Mouse (Mus musculus) stomach, embryonic 16.5 days (tissue): ENCODE data around the gene Rccd1. TPM values are rescaled to one million over a fixed set of nuclear protein-coding genes. Genes with fewer than 3 reads are reported as not detected.
A peak's percentile ranks its signal among the peaks of the same experiment; 100 is the strongest.

Experiments used
- ATAC-seq: fragments of 200-750 bp; cut with Nextera tagmentation; 2 replicates; pipeline ENCODE4 v1.8.0; 2017; ENCODE audit warnings: moderate number of reproducible peaks, moderate TSS enrichment; ENCODE audit not compliant: insufficient read depth, low FRiP score
- H3K27ac ChIP-seq: fragments of 300-500 bp; sonication (generic); 2 replicates; pipeline ENCODE4 v1.5.1; 2014; ENCODE audit warnings: low read length
- H3K27me3 ChIP-seq: fragments of 300-500 bp; sonication (generic); 2 replicates; pipeline ENCODE4 v1.6.1; 2014; ENCODE audit warnings: low read length, control low read depth, mixed read lengths; ENCODE audit not compliant: control insufficient read depth, insufficient read depth
- H3K36me3 ChIP-seq: fragments of 300-500 bp; sonication (generic); 2 replicates; pipeline ENCODE4 v1.6.1; 2014; ENCODE audit warnings: low read length; ENCODE audit not compliant: control insufficient read depth, insufficient read depth
- H3K4me1 ChIP-seq: fragments of 300-500 bp; sonication (generic); 2 replicates; pipeline ENCODE4 v1.6.1; 2014; ENCODE audit warnings: low read length, control low read depth, mixed read lengths; ENCODE audit not compliant: control insufficient read depth, insufficient read depth
- H3K4me2 ChIP-seq: fragments of 300-500 bp; sonication (generic); 2 replicates; pipeline ENCODE4 v1.6.1; 2014; ENCODE audit warnings: low read depth, low read length, mixed read lengths
- H3K4me3 ChIP-seq: fragments of 300-500 bp; sonication (generic); replicated peaks from 2 replicates; pipeline ENCODE4 v1.5.1; 2014; ENCODE audit warnings: mild to moderate bottlenecking, low read length
- H3K9ac ChIP-seq: fragments of 300-500 bp; sonication (generic); 2 replicates; pipeline ENCODE4 v1.6.1; 2014; ENCODE audit warnings: low read length
- H3K9me3 ChIP-seq: fragments of 300-500 bp; sonication (generic); replicated peaks from 2 replicates; pipeline ENCODE4 v1.6.1; 2016; ENCODE audit warnings: low read length, control low read depth; ENCODE audit not compliant: control insufficient read depth
- WGBS: fragments of 180-500 bp; shearing (Covaris S2); extraction: QIAGEN DNeasy Blood & Tissue Kit; methylation state at CpG from one replicate; pipeline ENCODE4 v1.1.7; 2014; 5-methylcytosine and 5-hydroxymethylcytosine counted together
- polyA plus RNA-seq: library from polyadenylated mRNA; unstranded; fragments of >200 nt; fragmentation: Nextera tagmentation; extraction: Ambion mirVana; gene quantifications from 2 replicates; pipeline ENCODE4 v1.2.1, GENCODE M21; 2015

Gene Rccd1
- polyA plus RNA-seq, 1 experiment from 2014 or later = 11.7 TPM

DNA sequence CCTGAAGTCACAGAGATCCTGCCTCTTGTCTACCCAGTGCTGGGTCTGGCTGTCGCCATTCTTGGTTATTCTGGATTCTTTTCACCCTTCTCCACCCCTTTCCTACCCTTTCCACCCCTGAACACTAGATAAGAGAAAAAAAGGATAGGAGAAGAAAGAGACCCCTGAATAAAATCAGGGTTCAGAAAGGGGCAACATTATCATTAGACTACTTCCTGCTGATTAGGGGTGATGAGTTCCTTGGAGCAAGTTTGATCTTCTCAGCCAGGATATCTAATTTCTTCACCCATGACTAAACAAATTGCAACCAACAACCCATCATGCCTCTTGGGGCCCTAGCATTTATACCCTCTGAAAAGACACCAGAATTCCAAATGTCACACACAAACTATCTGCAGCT, 56.5 kb downstream of the Rccd1 start:
- H3K4me2 ChIP-seq = no peak overlapping the region
- ATAC-seq = no peak
- no peak overlapping the region for H3K27ac ChIP-seq
- H3K9me3 ChIP-seq = no peaks in the 10 kb centered on the region
- H3K4me3 ChIP-seq = no peak overlapping the region
- 0 out of 2 replicates have a peak, but pooled peaks cover 4% of the 10 kb centered on the region for H3K4me1 ChIP-seq
- H3K36me3 ChIP-seq = peaks cover 22% of the 10 kb centered on the region; the same call in 1 of the 2 replicates
- no peaks in the 10 kb centered on the region for H3K27me3 ChIP-seq
- no peak overlapping the region for H3K9ac ChIP-seq
- 62% methylated on average over 1 of the region's 1 CpGs for WGBS

DNA sequence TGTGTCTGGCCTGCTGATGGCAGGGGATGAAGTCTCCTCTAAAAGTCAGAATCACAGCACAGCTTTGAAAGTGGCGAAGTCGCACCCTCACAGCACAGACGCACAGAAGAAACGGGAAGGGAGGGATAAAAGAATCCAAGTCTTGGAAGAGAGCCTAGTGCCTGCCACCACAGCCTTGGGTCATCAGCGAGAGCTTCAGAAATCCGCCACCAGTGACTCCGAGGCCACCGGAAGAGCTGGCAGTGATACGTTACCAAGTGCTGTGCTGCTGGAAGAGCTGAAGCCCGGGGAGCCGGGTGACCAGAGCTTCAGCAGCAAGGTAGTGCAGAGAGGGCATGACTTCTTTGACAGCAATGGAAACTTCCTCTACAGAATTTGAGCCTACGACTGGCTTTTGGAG, 59.6 kb downstream of the Rccd1 start:
- no peaks in the 10 kb centered on the region for H3K27me3 ChIP-seq
- no peak overlapping the region for H3K4me3 ChIP-seq
- no peak for ATAC-seq
- H3K36me3 ChIP-seq = peaks cover 22% of the 10 kb centered on the region; the same call in 1 of the 2 replicates
- no peaks in the 10 kb centered on the region for H3K9me3 ChIP-seq
- H3K4me1 ChIP-seq = peaks cover 10% of the 10 kb centered on the region
- WGBS = 95% methylated on average over 12 of the region's 12 CpGs
- no peak overlapping the region for H3K27ac ChIP-seq
- no peak overlapping the region for H3K4me2 ChIP-seq
- no peak overlapping the region for H3K9ac ChIP-seq

DNA sequence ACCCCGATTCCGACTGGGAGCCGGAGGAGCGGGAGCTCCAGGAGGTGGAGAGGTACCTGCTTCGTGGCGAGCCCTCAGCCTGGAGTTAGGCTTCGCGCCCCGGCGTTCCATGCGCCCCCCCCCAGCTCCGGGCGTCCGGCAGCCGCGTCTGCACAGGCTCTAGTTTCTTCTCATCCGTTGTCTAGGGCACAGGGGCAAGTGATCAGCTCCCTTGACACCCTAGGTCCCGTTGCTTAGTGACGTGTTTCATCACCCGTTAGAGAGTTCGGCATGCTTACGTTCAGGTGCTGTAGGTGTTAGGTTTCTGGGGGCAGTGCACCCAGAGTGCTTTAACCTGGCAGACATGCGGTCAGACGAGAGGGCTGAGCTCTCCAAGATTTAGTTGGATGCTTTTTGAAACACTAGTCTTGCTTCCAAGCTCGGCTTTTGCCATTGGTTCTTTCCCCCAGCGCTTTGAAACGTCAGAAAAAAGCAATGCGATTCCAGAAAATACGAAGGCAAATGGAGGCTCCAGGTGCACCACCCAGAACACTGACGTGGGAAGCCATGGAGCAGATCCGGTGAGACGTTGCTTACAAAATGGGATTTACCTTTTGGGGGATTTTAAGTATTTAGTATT, 62.8 kb downstream of the Rccd1 start:
- under 1% methylated on average over 32 of the region's 32 CpGs for WGBS
- H3K4me3 ChIP-seq = peak overlapping the region; percentile 74
- no peaks in the 10 kb centered on the region; the same call in 1 of the 2 replicates for H3K27me3 ChIP-seq
- peak overlapping the region; percentile 86 for H3K4me2 ChIP-seq
- peak overlapping the region; percentile 86 for H3K9ac ChIP-seq
- H3K27ac ChIP-seq = peak overlapping the region; percentile 80
- H3K36me3 ChIP-seq = peaks cover 15% of the 10 kb centered on the region; the same call in 1 of the 2 replicates
- peak; percentile 42 for ATAC-seq
- H3K4me1 ChIP-seq = peaks cover 10% of the 10 kb centered on the region
- no peaks in the 10 kb centered on the region for H3K9me3 ChIP-seq

DNA sequence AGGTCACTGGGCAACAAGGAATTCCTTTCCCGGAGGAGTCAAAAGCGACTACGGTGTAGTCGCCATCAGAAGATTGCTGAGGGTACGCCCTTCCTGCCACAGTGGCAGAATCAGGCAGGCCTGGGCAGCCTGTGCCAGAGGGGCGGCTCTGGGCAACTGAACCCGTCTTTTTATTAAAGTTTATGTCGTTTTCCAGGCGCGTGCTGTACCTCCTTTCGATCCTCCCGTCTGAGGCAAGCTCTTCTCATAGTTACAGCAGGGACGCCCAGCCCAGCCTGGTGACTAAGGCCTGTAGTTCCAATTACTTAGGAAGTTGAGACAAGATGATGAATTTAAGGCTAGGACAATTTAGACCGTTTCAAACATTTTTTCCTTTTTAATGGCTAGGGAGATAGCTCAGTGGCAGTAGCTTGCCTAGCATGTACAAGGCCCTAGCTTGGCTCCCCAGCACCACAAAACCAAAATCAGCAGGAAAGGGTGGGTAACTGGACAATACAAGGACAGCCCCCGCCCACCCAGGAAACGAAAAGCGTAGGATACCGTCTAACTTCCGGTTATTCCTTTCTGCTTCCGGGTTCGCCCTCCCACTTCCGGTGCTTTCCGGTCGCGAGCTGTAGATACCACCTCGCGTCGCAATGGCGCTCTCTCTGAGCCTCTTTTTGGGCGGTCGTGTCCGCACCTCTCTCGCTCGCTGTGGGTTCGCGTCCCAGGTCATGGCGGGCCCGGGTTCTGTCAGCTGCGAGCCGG, 63.5 kb downstream of the Rccd1 start, which contains the start of gene Ngrn:
TSS of gene Ngrn (plus strand) at position 591 of the 747 bp plus-strand sequence.
- Histone ChIP-seq H3K36me3 (peaks cover 10% of the 10 kb centered on the region; the same call in 1 of the 2 replicates), H3K9ac (peak within 1 kb of the TSS; percentile 86), H3K4me1 (peaks cover 10% of the 10 kb centered on the region), H3K27ac (peak within 1 kb of the TSS; percentile 80), H3K9me3 (no peaks in the 10 kb centered on the region), H3K4me3 (peak within 1 kb of the TSS; percentile 74), H3K27me3 (no peaks in the 10 kb centered on the region; the same call in 1 of the 2 replicates), H3K4me2 (peak within 1 kb of the TSS; percentile 86)
- peak; percentile 90 for ATAC-seq
- WGBS = 24% methylated on average over 40 of the region's 40 CpGs

DNA sequence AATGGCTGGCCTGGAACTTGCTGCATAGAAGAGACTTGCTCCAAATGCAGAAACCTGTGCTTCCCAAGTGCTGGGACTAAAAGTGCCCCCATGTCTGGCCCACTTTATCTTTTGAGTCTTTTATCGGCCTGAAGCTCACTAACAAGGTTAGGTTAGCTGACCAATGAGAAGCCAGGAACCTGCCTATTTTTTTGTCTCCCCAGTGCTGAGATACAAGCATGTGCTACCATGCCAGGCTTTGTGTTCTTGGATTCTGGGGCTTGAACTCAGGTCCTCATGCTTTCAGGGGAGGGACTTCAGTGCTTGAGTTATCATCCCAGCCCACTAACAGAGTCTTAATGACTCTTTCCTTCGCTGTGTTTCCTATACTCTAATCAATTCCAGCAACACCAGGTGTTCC, 66.5 kb downstream of the Rccd1 start:
- Histone ChIP-seq H3K4me1 (peaks cover 10% of the 10 kb centered on the region), H3K4me3 (no peak overlapping the region), H3K9me3 (no peaks in the 10 kb centered on the region), H3K27me3 (no peaks in the 10 kb centered on the region; the same call in none of the 2 replicates), H3K27ac (no peak overlapping the region), H3K4me2 (no peak overlapping the region), H3K9ac (no peak overlapping the region), H3K36me3 (no peaks in the 10 kb centered on the region)
- ATAC-seq = no peak
- 53% methylated on average over 2 of the region's 2 CpGs for WGBS

DNA sequence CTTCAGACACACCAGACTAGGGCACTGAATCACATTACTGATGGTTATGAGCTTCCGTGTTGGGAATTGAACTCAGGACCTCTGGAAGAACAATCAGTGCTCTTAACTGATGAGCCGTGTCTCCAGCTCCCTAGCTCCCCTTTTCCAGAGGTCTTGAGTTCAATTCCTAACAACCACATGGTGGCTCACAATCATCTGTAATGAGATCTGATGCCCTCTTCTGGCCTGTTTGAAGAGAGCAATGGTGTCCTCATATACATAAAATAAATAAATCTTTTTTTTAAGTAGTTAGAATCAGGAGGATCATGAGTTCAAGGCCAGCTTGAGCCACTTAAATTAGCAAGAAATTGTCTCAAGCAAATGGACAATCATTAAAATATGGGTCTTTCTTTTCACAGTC, 68.3 kb downstream of the Rccd1 start:
- Histone ChIP-seq H3K4me3 (no peak overlapping the region), H3K4me1 (peaks cover 5% of the 10 kb centered on the region; the same call in 1 of the 2 replicates), H3K27ac (no peak overlapping the region), H3K9me3 (no peaks in the 10 kb centered on the region), H3K27me3 (no peaks in the 10 kb centered on the region; the same call in none of the 2 replicates), H3K4me2 (no peak overlapping the region), H3K36me3 (no peaks in the 10 kb centered on the region), H3K9ac (no peak overlapping the region)
- WGBS = 73% methylated on average over 2 of the region's 2 CpGs
- ATAC-seq = no peak

DNA sequence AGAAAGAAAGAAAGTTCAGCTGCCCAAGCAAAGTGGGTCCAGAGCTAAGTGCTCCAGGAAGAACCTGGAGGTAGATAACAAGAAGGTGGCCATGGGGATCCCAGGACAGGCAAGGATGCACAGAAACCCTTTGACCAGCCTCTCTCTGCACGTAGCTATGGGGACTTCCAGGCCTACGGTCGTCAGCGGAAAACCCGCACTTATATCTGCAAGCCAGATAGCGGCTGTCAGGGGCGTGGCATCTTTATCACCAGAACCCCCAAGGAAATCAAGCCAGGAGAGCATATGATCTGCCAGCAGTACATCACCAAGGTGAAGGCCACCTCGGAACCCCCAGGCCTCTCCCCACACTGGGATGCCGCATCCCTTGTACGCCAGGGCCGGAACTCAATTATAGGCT, 71.4 kb downstream of the Rccd1 start:
- ATAC-seq = no peak
- no peak overlapping the region for H3K4me3 ChIP-seq
- no peaks in the 10 kb centered on the region; the same call in 1 of the 2 replicates for H3K27me3 ChIP-seq
- H3K9me3 ChIP-seq = no peaks in the 10 kb centered on the region
- H3K27ac ChIP-seq = no peak overlapping the region
- no peak overlapping the region for H3K4me2 ChIP-seq
- no peak overlapping the region for H3K9ac ChIP-seq
- 76% methylated on average over 11 of the region's 11 CpGs for WGBS
- H3K4me1 ChIP-seq = no peaks in the 10 kb centered on the region; the same call in 1 of the 2 replicates
- no peaks in the 10 kb centered on the region for H3K36me3 ChIP-seq

DNA sequence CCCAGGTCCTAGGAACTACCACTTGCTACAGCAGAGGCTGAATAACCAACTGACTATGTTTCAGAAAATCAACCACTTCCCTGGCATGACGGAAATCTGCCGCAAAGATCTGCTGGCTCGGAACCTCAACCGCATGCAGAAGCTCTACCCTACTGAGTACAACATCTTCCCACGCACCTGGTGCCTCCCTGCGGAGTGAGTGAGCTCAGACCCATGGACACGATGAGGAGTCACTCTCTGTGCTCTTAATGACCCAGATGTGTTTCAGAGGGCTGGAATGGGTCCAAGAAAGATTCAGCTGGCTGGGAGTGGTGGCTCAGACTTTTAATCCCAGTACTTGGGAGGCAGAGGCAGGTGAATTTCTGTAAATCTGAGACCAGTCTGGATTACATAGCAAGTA, 71.8 kb downstream of the Rccd1 start:
- Histone ChIP-seq H3K4me2 (no peak overlapping the region), H3K27me3 (no peaks in the 10 kb centered on the region; the same call in 1 of the 2 replicates), H3K9me3 (no peaks in the 10 kb centered on the region), H3K27ac (no peak overlapping the region), H3K36me3 (no peaks in the 10 kb centered on the region), H3K9ac (no peak overlapping the region), H3K4me1 (no peaks in the 10 kb centered on the region; the same call in 1 of the 2 replicates), H3K4me3 (no peak overlapping the region)
- 77% methylated on average over 7 of the region's 7 CpGs for WGBS
- no peak for ATAC-seq

DNA sequence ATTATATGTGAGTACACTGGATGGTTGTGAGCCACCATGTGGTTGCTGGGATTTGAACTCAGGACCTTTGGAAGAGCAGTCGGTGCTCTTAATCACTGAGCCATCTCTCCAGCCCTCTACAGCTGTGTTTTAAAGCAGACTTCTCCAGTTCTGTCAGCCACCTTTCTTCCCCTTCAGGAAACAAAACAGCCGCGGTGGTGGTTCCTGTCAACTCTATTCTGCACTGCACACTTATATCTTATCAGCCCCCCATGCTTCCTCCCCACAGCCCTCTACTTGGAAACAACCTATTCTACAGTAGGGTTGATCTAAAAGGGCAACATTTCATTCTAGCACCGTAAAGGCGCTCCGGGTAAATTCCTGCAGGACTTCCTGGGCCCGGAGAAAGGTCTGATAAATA, 77.4 kb downstream of the Rccd1 start:
- Histone ChIP-seq H3K27me3 (no peaks in the 10 kb centered on the region), H3K4me1 (no peaks in the 10 kb centered on the region; the same call in 1 of the 2 replicates), H3K36me3 (no peaks in the 10 kb centered on the region), H3K4me3 (peak overlapping the region; percentile 68), H3K27ac (peak overlapping the region; percentile 88), H3K9ac (peak overlapping the region; percentile 86; the same call in 1 of the 2 replicates), H3K9me3 (no peaks in the 10 kb centered on the region), H3K4me2 (peak overlapping the region; percentile 70)
- no peak for ATAC-seq
- WGBS = 37% methylated on average over 7 of the region's 7 CpGs
